Comparison of ENCODE assay signal across 23 mouse cellular contexts in the genomic region with DNA sequence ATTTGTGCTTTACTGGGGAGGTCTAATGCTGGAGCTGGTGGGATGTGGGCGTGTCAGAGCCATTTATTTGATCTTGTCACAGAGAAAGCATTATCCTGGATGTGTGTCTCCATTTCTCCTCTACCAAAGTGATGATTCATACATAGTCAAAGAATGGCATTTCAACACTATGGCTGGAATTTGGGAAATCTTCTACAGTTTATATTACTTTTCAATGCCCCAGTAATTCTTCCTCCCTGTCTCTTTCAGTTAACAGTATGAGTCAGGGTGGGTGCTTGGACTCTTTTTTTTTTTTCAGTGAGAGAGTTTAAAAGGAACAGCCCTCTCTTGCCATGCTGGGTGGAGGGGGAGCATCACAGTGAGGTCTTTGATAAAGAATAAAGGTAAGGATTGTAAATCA.
DNase-seq lines count a peak whose midpoint lies in the region; ATAC-seq and TF ChIP-seq lines count a peak whose summit lies in the region.
"Had no signal": no experiment of that assay in that cellular context is flagged by ENCODE, and none has a peak within 500 bp of the region (broad histone marks: within the 10 kb centered on the region; RNA-seq: fewer than 3 reads in every experiment).

No protein-coding gene starts in this region.

- peak; percentile 13 for DNase-seq in lung, postnatal 0 days (ENCODE audit: low spot score)
- DNase-seq in lung, postnatal 10 days, result no peak
- peak; percentile 71 for DNase-seq in NIH3T3 (ENCODE audit: low read depth)
- peak; percentile 32 for DNase-seq in mesoderm, embryonic 11.5 days (ENCODE audit: low read depth, low spot score)
- no peak for DNase-seq in limb, embryonic 10.5 days (ENCODE audit: low spot score)
- DNase-seq in embryonic facial prominence, embryonic 10.5 days (ENCODE audit: low spot score), result no peak
- DNase-seq: adrenal gland, adult 8-10 months; adrenal gland, postnatal 36 days; cerebellum, adult 2 months; cerebellum, postnatal 10 days; embryo, embryonic 11 days; gastrocnemius, adult 2 months; gastrocnemius, postnatal 25 days; heart, postnatal 14 days had no signal

- no peaks in the 10 kb centered on the region for H3K36me3 ChIP-seq in lung, postnatal 0 days (ENCODE audit: insufficient read depth, low read length)
- H3K36me3 ChIP-seq in midbrain, embryonic 15.5 days (replicated peaks), result no peaks in the 10 kb centered on the region
- H3K36me3 ChIP-seq in limb, embryonic 10.5 days, result no peaks in the 10 kb centered on the region
- no peaks in the 10 kb centered on the region for H3K36me3 ChIP-seq in embryonic facial prominence, embryonic 10.5 days (replicated peaks)
- H3K36me3 ChIP-seq: embryonic facial prominence, embryonic 12.5 days; G1E; heart, embryonic 10.5 days; heart, embryonic 15.5 days; hindbrain, embryonic 13.5 days had no signal

- H3K27me3 ChIP-seq in lung, postnatal 0 days (replicated peaks; ENCODE audit: insufficient read depth, low read length), result no peaks in the 10 kb centered on the region
- H3K27me3 ChIP-seq in midbrain, embryonic 15.5 days (replicated peaks), result no peaks in the 10 kb centered on the region
- H3K27me3 ChIP-seq in limb, embryonic 10.5 days (ENCODE audit: low read depth, poor library complexity, severe bottlenecking), result no peaks in the 10 kb centered on the region
- no peaks in the 10 kb centered on the region for H3K27me3 ChIP-seq in embryonic facial prominence, embryonic 10.5 days (replicated peaks; ENCODE audit: low read depth, poor library complexity, severe bottlenecking)
- H3K27me3 ChIP-seq: embryonic facial prominence, embryonic 12.5 days; heart, embryonic 15.5 days; hindbrain, embryonic 13.5 days had no signal

- TF ChIP-seq CTCF in lung, postnatal 0 days (IDR thresholded peaks at IDR 0.05), result no peak

- no peak for ATAC-seq in lung, postnatal 0 days
- no peak for ATAC-seq in midbrain, embryonic 15.5 days (replicated peaks)
- ATAC-seq: CD4-positive, CD25-positive, alpha-beta regulatory T cell, adult 4 months; forebrain, embryonic 14.5 days; hindbrain, postnatal 0 days had no signal

- TF ChIP-seq EP300 in lung, postnatal 0 days (IDR thresholded peaks at IDR 0.05), result no peak

- H3K9me3 ChIP-seq in lung, postnatal 0 days (ENCODE audit: low read length), result no peaks in the 10 kb centered on the region
- H3K9me3 ChIP-seq in midbrain, embryonic 15.5 days, result no peaks in the 10 kb centered on the region
- no peaks in the 10 kb centered on the region for H3K9me3 ChIP-seq in limb, embryonic 10.5 days (replicated peaks)
- no peaks in the 10 kb centered on the region for H3K9me3 ChIP-seq in embryonic facial prominence, embryonic 10.5 days
- H3K9me3 ChIP-seq: G1E; heart, embryonic 10.5 days; heart, embryonic 15.5 days; hindbrain, embryonic 13.5 days had no signal

- WGBS in lung, postnatal 0 days, result 73% methylated on average over 1 of the region's 1 CpGs
- WGBS in midbrain, embryonic 15.5 days, result 80% methylated on average over 1 of the region's 1 CpGs
- WGBS in limb, embryonic 10.5 days, result 74% methylated on average over 1 of the region's 1 CpGs
- 43% methylated on average over 1 of the region's 1 CpGs for WGBS in embryonic facial prominence, embryonic 10.5 days

- no peaks in the 10 kb centered on the region for H3K4me1 ChIP-seq in lung, postnatal 0 days (ENCODE audit: insufficient read depth, low read depth, low read length)
- H3K4me1 ChIP-seq in midbrain, embryonic 15.5 days, result peaks cover 3% of the 10 kb centered on the region; the same call in 1 of the 2 replicates
- 0 out of 2 replicates have a peak, but pooled peaks cover 4% of the 10 kb centered on the region for H3K4me1 ChIP-seq in limb, embryonic 10.5 days
- H3K4me1 ChIP-seq in embryonic facial prominence, embryonic 10.5 days, result peaks cover 12% of the 10 kb centered on the region
- H3K4me1 ChIP-seq: embryonic facial prominence, embryonic 12.5 days; hindbrain, embryonic 13.5 days had no signal

- no peak overlapping the region for H3K4me3 ChIP-seq in lung, postnatal 0 days (ENCODE audit: low read depth, low read length)
- no peak overlapping the region for H3K4me3 ChIP-seq in midbrain, embryonic 15.5 days
- H3K4me3 ChIP-seq in limb, embryonic 10.5 days, result no peak overlapping the region
- no peak overlapping the region for H3K4me3 ChIP-seq in embryonic facial prominence, embryonic 10.5 days
- H3K4me3 ChIP-seq: embryonic facial prominence, embryonic 12.5 days; gastrocnemius, adult 2 months; heart, embryonic 10.5 days; heart, embryonic 15.5 days; hindbrain, embryonic 13.5 days had no signal

- H3K9ac ChIP-seq in lung, postnatal 0 days (replicated peaks; ENCODE audit: low read depth), result no peak overlapping the region
- H3K9ac ChIP-seq in midbrain, embryonic 15.5 days, result no peak overlapping the region
- H3K9ac ChIP-seq: embryonic facial prominence, embryonic 12.5 days; heart, embryonic 15.5 days; hindbrain, embryonic 13.5 days had no signal

- H3K4me2 ChIP-seq in lung, postnatal 0 days (replicated peaks; ENCODE audit: low read depth, low read length), result no peak overlapping the region
- H3K4me2 ChIP-seq in midbrain, embryonic 15.5 days, result no peak overlapping the region
- H3K4me2 ChIP-seq: embryonic facial prominence, embryonic 12.5 days; heart, embryonic 15.5 days; hindbrain, embryonic 13.5 days had no signal

- H3K27ac ChIP-seq in lung, postnatal 0 days (ENCODE audit: low read length), result no peak overlapping the region
- no peak overlapping the region for H3K27ac ChIP-seq in midbrain, embryonic 15.5 days
- H3K27ac ChIP-seq in limb, embryonic 10.5 days, result no peak overlapping the region
- no peak overlapping the region for H3K27ac ChIP-seq in embryonic facial prominence, embryonic 10.5 days (replicated peaks)
- H3K27ac ChIP-seq: embryonic facial prominence, embryonic 12.5 days; gastrocnemius, adult 2 months; heart, embryonic 10.5 days; heart, embryonic 15.5 days; hindbrain, embryonic 13.5 days; hindbrain, postnatal 0 days had no signal

Comparison
In these comparisons a context has a peak if more than half of its experiments do, and no peak if none do; other contexts are left out.
1. DNase-seq: peak in lung, postnatal 0 days (single experiment), NIH3T3 (single experiment) and mesoderm, embryonic 11.5 days (single experiment); none in lung, postnatal 10 days (single experiment), limb, embryonic 10.5 days (single experiment) and embryonic facial prominence, embryonic 10.5 days (single experiment).